ENCODE assay signal across 9 mouse cellular contexts in genomic region chr9:120184499-120184898, GRCm38 (mm10). TPM values are rescaled to one million over a fixed set of nuclear protein-coding genes. Genes with fewer than 3 reads are reported as not detected.
DNase-seq lines count a peak whose midpoint lies in the region; ATAC-seq lines count a peak whose summit lies in the region.
"Had no signal": no experiment of that assay in that cellular context is flagged by ENCODE, and none has a peak within 500 bp of the region (broad histone marks: within the 10 kb centered on the region; RNA-seq: fewer than 3 reads in every experiment).

No protein-coding gene starts in this region.

- no peak overlapping the region for H3K27ac ChIP-seq in hindbrain, embryonic 10.5 days
- H3K27ac ChIP-seq in neural tube, embryonic 12.5 days, result no peak overlapping the region
- H3K27ac ChIP-seq: liver, embryonic 15.5 days had no signal

- no peaks in the 10 kb centered on the region for H3K9me3 ChIP-seq in hindbrain, embryonic 10.5 days
- H3K9me3 ChIP-seq in neural tube, embryonic 12.5 days, result no peaks in the 10 kb centered on the region
- H3K9me3 ChIP-seq: liver, embryonic 15.5 days had no signal

- H3K27me3 ChIP-seq in hindbrain, embryonic 10.5 days (ENCODE audit: insufficient read depth, poor library complexity, severe bottlenecking), result no peaks in the 10 kb centered on the region
- no peaks in the 10 kb centered on the region for H3K27me3 ChIP-seq in neural tube, embryonic 12.5 days (replicated peaks)
- H3K27me3 ChIP-seq: liver, embryonic 15.5 days had no signal

- H3K4me1 ChIP-seq in hindbrain, embryonic 10.5 days (replicated peaks), result no peaks in the 10 kb centered on the region
- H3K4me1 ChIP-seq in neural tube, embryonic 12.5 days, result no peaks in the 10 kb centered on the region
- H3K4me1 ChIP-seq: liver, embryonic 15.5 days had no signal

- H3K4me2 ChIP-seq in neural tube, embryonic 12.5 days (replicated peaks), result peak overlapping the region; percentile 22; the same call in 1 of the 2 replicates
- H3K4me2 ChIP-seq: liver, embryonic 15.5 days had no signal

- no peak overlapping the region for H3K9ac ChIP-seq in neural tube, embryonic 12.5 days
- H3K9ac ChIP-seq: liver, embryonic 15.5 days had no signal

- H3K4me3 ChIP-seq in hindbrain, embryonic 10.5 days, result no peak overlapping the region
- H3K4me3 ChIP-seq in neural tube, embryonic 12.5 days, result no peak overlapping the region
- H3K4me3 ChIP-seq: liver, embryonic 15.5 days had no signal

- DNase-seq in heart, adult 18-20 months, result peak; percentile 32 to 55
- no peak for DNase-seq in heart, postnatal 25 days (ENCODE audit: low spot score)
- DNase-seq in WW6 (ENCODE audit: low read depth, low spot score), result peak; percentile 54
- DNase-seq in embryo, embryonic 9.5 days (ENCODE audit: extremely low spot score), result peak; percentile 49
- DNase-seq in hindbrain, embryonic 10.5 days (ENCODE audit: low spot score), result peak; percentile 36
- peak; percentile 43 to 76 for DNase-seq in left cerebral cortex, postnatal 10 days (ENCODE audit: extremely low spot score in 1 of 2, low spot score in 2 of 2)

- no peak for ATAC-seq in neural tube, embryonic 12.5 days (ENCODE audit: low FRiP score, low read depth)
- no peak for ATAC-seq in inflammation-experienced regulatory T-cells, adult 6 months

- no peaks in the 10 kb centered on the region for H3K36me3 ChIP-seq in hindbrain, embryonic 10.5 days
- no peaks in the 10 kb centered on the region for H3K36me3 ChIP-seq in neural tube, embryonic 12.5 days
- H3K36me3 ChIP-seq: liver, embryonic 15.5 days had no signal

- 40% methylated on average over 13 of the region's 13 CpGs for WGBS in hindbrain, embryonic 10.5 days
- WGBS in neural tube, embryonic 12.5 days, result 40% methylated on average over 13 of the region's 13 CpGs

- intact Hi-C loops in heart, postnatal 25 days (cut with DNase I), result no loop called here
- intact Hi-C loops in left cerebral cortex, postnatal 10 days (cut with DNase I), result no loop called here

RNA-seq across cellular contexts. Expression of gene Mobp, which starts 35.0 kb away (rescaled TPM):
- not detected for total RNA-seq in heart, adult 18-20 months (2021)
- total RNA-seq in heart, postnatal 25 days (2021), result under 1 TPM; 0.08 to 0.49 TPM
- 0.22 and 0.26 TPM in 2 replicates for polyA plus RNA-seq in hindbrain, embryonic 10.5 days (2016; fragmentation: Nextera tagmentation; extraction: Ambion mirVana)
- total RNA-seq in left cerebral cortex, postnatal 10 days (2021), result 10 to 100 TPM; 18.6 to 57.9 TPM
- 0.08 and 0.17 TPM in 2 replicates for polyA plus RNA-seq in neural tube, embryonic 12.5 days (2016; fragmentation: Nextera tagmentation; extraction: Ambion mirVana)
- under 1 TPM in 1 of 3 experiments, not detected in 2; 0.21 TPM for polyA plus RNA-seq in inflammation-experienced regulatory T-cells, adult 6 months (2017; shearing (Covaris generic))
- polyA plus RNA-seq: liver, embryonic 15.5 days had no signal

RNA-seq across cellular contexts. Expression of gene Rpsa, which starts 57.0 kb away (rescaled TPM):
- 100 to 1,000 TPM; 538 to 567 TPM for total RNA-seq in heart, adult 18-20 months (2021)
- 100 to 1,000 TPM; 545 TPM for total RNA-seq in heart, postnatal 25 days (2021)
- 1,315 and 1,519 TPM in 2 replicates for polyA plus RNA-seq in hindbrain, embryonic 10.5 days (2016; fragmentation: Nextera tagmentation; extraction: Ambion mirVana)
- 100 to 1,000 TPM; 711 to 726 TPM for total RNA-seq in left cerebral cortex, postnatal 10 days (2021)
- polyA plus RNA-seq in neural tube, embryonic 12.5 days (2016; fragmentation: Nextera tagmentation; extraction: Ambion mirVana), result 867 and 933 TPM in 2 replicates
- 1,000 to 10,000 TPM; 2,403 to 3,589 (median 3,256) TPM for polyA plus RNA-seq in inflammation-experienced regulatory T-cells, adult 6 months (2017; shearing (Covaris generic))

Comparison
In these comparisons a context has a peak if more than half of its experiments do, and no peak if none do; other contexts are left out.
1. RNA of gene Mobp, which starts 35.0 kb away (total RNA-seq): 18.6 to 57.9 TPM in left cerebral cortex, postnatal 10 days; 0.08 to 0.49 TPM in heart, postnatal 25 days and not detected in heart, adult 18-20 months; every median in the first group is over 10 times any median in the second.